Mouse (Mus musculus) MEL (cell line): ENCODE measurements at regions not wholly inside any gene's neighbourhood (a gene's known extent, or its start where the extent isn't known, plus 50 kb on each side); places are given as distances from the start of the nearest gene placed in this dataset.

Experiments used
- DNase-seq: peaks from one replicate; pipeline ENCODE4 v3.0.0; 2011; ENCODE audit warnings: low read depth, low spot score
- H3K27ac ChIP-seq: 2 replicates; pipeline ENCODE4 v1.5.1; 2012; ENCODE audit warnings: low read depth, mild to moderate bottlenecking, control low read depth, low read length, moderate library complexity; ENCODE audit not compliant: control insufficient read depth
- H3K27me3 ChIP-seq, 2 experiments: fragments of 150-350 bp in 1 of 2; sonication (generic) in 1 of 2; 2 replicates each; pipeline ENCODE4 v1.6.1; 2012; ENCODE audit warnings: low read length in 2 of 2, mild to moderate bottlenecking in 2 of 2, improper control_type of control experiment in 1 of 2, moderate library complexity in 1 of 2; ENCODE audit not compliant: insufficient read depth in 2 of 2, control insufficient read depth in 1 of 2
- H3K36me3 ChIP-seq, 2 experiments: 2 replicates each; pipeline ENCODE4 v1.6.1; 2012 to 2014; ENCODE audit warnings: low read length in 2 of 2, improper control_type of control experiment in 1 of 2, inconsistent platforms in 1 of 2, mild to moderate bottlenecking in 1 of 2; ENCODE audit not compliant: insufficient read depth in 2 of 2, control insufficient read depth in 1 of 2
- H3K4me1 ChIP-seq, 2 experiments: fragments of 150-350 bp in 1 of 2; sonication (generic) in 1 of 2; 2 replicates each; pipeline ENCODE4 v1.6.1; 2012; ENCODE audit warnings: low read length in 2 of 2, improper control_type of control experiment in 1 of 2, mild to moderate bottlenecking in 1 of 2; ENCODE audit not compliant: insufficient read depth in 2 of 2, control insufficient read depth in 1 of 2
- H3K4me3 ChIP-seq, 2 experiments: fragments of 150-350 bp in 1 of 2; sonication (generic) in 1 of 2; 2 replicates each; pipeline ENCODE4 v1.5.1; 2012; ENCODE audit warnings: low read depth in 2 of 2, low read length in 2 of 2, mild to moderate bottlenecking in 2 of 2, moderate library complexity in 2 of 2, control low read depth in 1 of 2, improper control_type of control experiment in 1 of 2; ENCODE audit not compliant: control insufficient read depth in 1 of 2, insufficient read depth in 1 of 2
- H3K79me2 ChIP-seq: 2 replicates; pipeline ENCODE4 v1.6.1; 2012; ENCODE audit warnings: mild to moderate bottlenecking, low read length, moderate library complexity; ENCODE audit not compliant: control insufficient read depth, poor library complexity, insufficient read depth
- H3K9ac ChIP-seq: 2 replicates; pipeline ENCODE4 v1.6.1; 2012; ENCODE audit warnings: low read depth, mild to moderate bottlenecking, control low read depth, low read length, moderate library complexity; ENCODE audit not compliant: control insufficient read depth, poor library complexity, severe bottlenecking
- H3K9me3 ChIP-seq: fragments of 150-350 bp; sonication (generic); replicated peaks from 2 replicates; pipeline ENCODE4 v1.6.1; 2012; ENCODE audit warnings: mild to moderate bottlenecking, low read length, improper control_type of control experiment, moderate library complexity; ENCODE audit not compliant: insufficient read depth
- BHLHE40 ChIP-seq: IDR thresholded peaks from 2 replicates; pipeline ENCODE4 v1.6.1; 2012; ENCODE audit warnings: low read depth, mild to moderate bottlenecking, inconsistent platforms, low read length, improper control_type of control experiment, borderline replicate concordance
- CHD1 ChIP-seq: IDR thresholded peaks from 2 replicates; pipeline ENCODE4 v1.6.1; 2012; ENCODE audit warnings: low read depth, mild to moderate bottlenecking, inconsistent platforms, low read length, improper control_type of control experiment
- CHD2 ChIP-seq: IDR thresholded peaks from 2 replicates; pipeline ENCODE4 v1.6.1; 2011; ENCODE audit warnings: low read length, improper control_type of control experiment
- CTCF ChIP-seq, 3 experiments: IDR thresholded peaks in 2 of 3; conservative IDR thresholded peaks in 1 of 3; 2 replicates each; pipeline ENCODE4 v1.5.1; 2011 to 2012; ENCODE audit warnings: low read length in 3 of 3, low read depth in 2 of 3, mild to moderate bottlenecking in 2 of 3, improper control_type of control experiment in 1 of 3, inconsistent platforms in 1 of 3, mixed read lengths in 1 of 3, moderate library complexity in 1 of 3; ENCODE audit not compliant: control insufficient read depth in 1 of 3, insufficient read depth in 1 of 3, poor library complexity in 1 of 3, severe bottlenecking in 1 of 3
- E2F4 ChIP-seq: IDR thresholded peaks from 2 replicates; pipeline ENCODE4 v1.6.1; 2011; ENCODE audit warnings: low read depth, low read length, improper control_type of control experiment, borderline replicate concordance
- ELF1 ChIP-seq: IDR thresholded peaks from 2 replicates; pipeline ENCODE4 v1.6.1; 2014; ENCODE audit warnings: low read depth, mild to moderate bottlenecking, inconsistent platforms, low read length, improper control_type of control experiment, moderate library complexity
- EP300 ChIP-seq, 2 experiments: IDR thresholded peaks; 2 replicates each; pipeline ENCODE4 v1.6.1; 2011; ENCODE audit warnings: improper control_type of control experiment in 2 of 2, low read length in 2 of 2, low read depth in 1 of 2, mild to moderate bottlenecking in 1 of 2
- ETS1 ChIP-seq: IDR thresholded peaks from 2 replicates; pipeline ENCODE4 v1.6.1; 2012; ENCODE audit warnings: low read depth, mild to moderate bottlenecking, inconsistent platforms, low read length, improper control_type of control experiment, moderate library complexity
- GABPA ChIP-seq: IDR thresholded peaks from 2 replicates; pipeline ENCODE4 v1.6.1; 2012; ENCODE audit warnings: low read depth, mild to moderate bottlenecking, inconsistent platforms, low read length, improper control_type of control experiment, moderate library complexity
- GATA1 ChIP-seq: IDR thresholded peaks from 2 replicates; pipeline ENCODE4 v1.6.1; 2011; ENCODE audit warnings: low read depth, low read length, improper control_type of control experiment
- HCFC1 ChIP-seq: IDR thresholded peaks from 2 replicates; pipeline ENCODE4 v1.6.1; 2012; ENCODE audit warnings: low read depth, mild to moderate bottlenecking, inconsistent platforms, low read length, improper control_type of control experiment, moderate library complexity
- JUND ChIP-seq: IDR thresholded peaks from 2 replicates; pipeline ENCODE4 v1.6.1; 2011; ENCODE audit warnings: low read depth, mild to moderate bottlenecking, improper control_type of control experiment, low read length
- KAT2A ChIP-seq: conservative IDR thresholded peaks from 2 replicates; pipeline ENCODE4 v1.6.1; 2012; ENCODE audit warnings: low read depth, low read length, improper control_type of control experiment, inconsistent platforms
- MAFK ChIP-seq: IDR thresholded peaks from 2 replicates; pipeline ENCODE4 v1.6.1; 2011; ENCODE audit warnings: low read depth, mild to moderate bottlenecking, low read length, improper control_type of control experiment, borderline replicate concordance
- MAX ChIP-seq: IDR thresholded peaks from 2 replicates; pipeline ENCODE4 v1.6.1; 2011; ENCODE audit warnings: low read length, improper control_type of control experiment
- MAZ ChIP-seq: IDR thresholded peaks from 2 replicates; pipeline ENCODE4 v1.6.1; 2012; ENCODE audit warnings: low read depth, mild to moderate bottlenecking, inconsistent platforms, low read length, improper control_type of control experiment
- MEF2A ChIP-seq: IDR thresholded peaks from 2 replicates; pipeline ENCODE4 v1.6.1; 2014; ENCODE audit warnings: low read depth, mild to moderate bottlenecking, inconsistent platforms, low read length, improper control_type of control experiment; ENCODE audit not compliant: poor library complexity, insufficient replicate concordance, severe bottlenecking; ENCODE audit errors: extremely low read depth
- MXI1 ChIP-seq: IDR thresholded peaks from 2 replicates; pipeline ENCODE4 v1.6.1; 2011; ENCODE audit warnings: mild to moderate bottlenecking, low read depth, low read length, improper control_type of control experiment
- MYC ChIP-seq: IDR thresholded peaks from 2 replicates; pipeline ENCODE4 v1.6.1; 2011; ENCODE audit warnings: low read depth, mild to moderate bottlenecking, low read length, improper control_type of control experiment, moderate library complexity
- NELFE ChIP-seq: IDR thresholded peaks from 2 replicates; pipeline ENCODE4 v1.6.1; 2011; ENCODE audit warnings: low read depth, low read length, improper control_type of control experiment
- POLR2AphosphoS2 ChIP-seq: IDR thresholded peaks from 2 replicates; pipeline ENCODE4 v1.6.1; 2011; ENCODE audit warnings: low read length, improper control_type of control experiment
- POLR2AphosphoS5 ChIP-seq: IDR thresholded peaks from 2 replicates; pipeline ENCODE4 v1.6.1; 2012; ENCODE audit warnings: low read depth, borderline replicate concordance, mild to moderate bottlenecking, inconsistent platforms, low read length, moderate library complexity, mixed read lengths
- RAD21 ChIP-seq: IDR thresholded peaks from 2 replicates; pipeline ENCODE4 v1.6.1; 2011; ENCODE audit warnings: mild to moderate bottlenecking, low read depth, low read length, improper control_type of control experiment
- RCOR1 ChIP-seq: IDR thresholded peaks from 2 replicates; pipeline ENCODE4 v1.6.1; 2012; ENCODE audit warnings: low read depth, mild to moderate bottlenecking, inconsistent platforms, low read length, improper control_type of control experiment
- SIN3A ChIP-seq: IDR thresholded peaks from 2 replicates; pipeline ENCODE4 v1.6.1; 2012; ENCODE audit warnings: low read length, improper control_type of control experiment, inconsistent platforms
- SMC3 ChIP-seq: IDR thresholded peaks from 2 replicates; pipeline ENCODE4 v1.6.1; 2011; ENCODE audit warnings: low read depth, low read length, improper control_type of control experiment
- TAL1 ChIP-seq: IDR thresholded peaks from 2 replicates; pipeline ENCODE4 v1.6.1; 2012; ENCODE audit warnings: mild to moderate bottlenecking, inconsistent platforms, low read length, moderate library complexity, mixed read lengths
- TBP ChIP-seq: IDR thresholded peaks from 2 replicates; pipeline ENCODE4 v1.8.0; 2011; ENCODE audit warnings: low read depth, low read length, improper control_type of control experiment
- UBTF ChIP-seq: IDR thresholded peaks from 2 replicates; pipeline ENCODE4 v1.6.1; 2012; ENCODE audit warnings: low read depth, mild to moderate bottlenecking, inconsistent platforms, low read length, improper control_type of control experiment, moderate library complexity, borderline replicate concordance; ENCODE audit not compliant: insufficient read depth
- USF2 ChIP-seq, 2 experiments: IDR thresholded peaks; 2 replicates each; pipeline ENCODE4 v1.6.1; 2011 to 2012; ENCODE audit warnings: improper control_type of control experiment in 2 of 2, low read length in 2 of 2, borderline replicate concordance in 1 of 2, inconsistent platforms in 1 of 2, low read depth in 1 of 2, mild to moderate bottlenecking in 1 of 2; ENCODE audit not compliant: insufficient read depth in 1 of 2
- ZC3H11A ChIP-seq: IDR thresholded peaks from 2 replicates; pipeline ENCODE4 v1.6.1; 2012; ENCODE audit warnings: low read depth, mild to moderate bottlenecking, inconsistent platforms, low read length, improper control_type of control experiment
- ZKSCAN1 ChIP-seq: IDR thresholded peaks from 2 replicates; pipeline ENCODE4 v1.6.1; 2012; ENCODE audit warnings: low read depth, mild to moderate bottlenecking, inconsistent platforms, low read length, improper control_type of control experiment, moderate library complexity
- ZMIZ1 ChIP-seq: IDR thresholded peaks from 2 replicates; pipeline ENCODE4 v1.6.1; 2012; ENCODE audit warnings: low read depth, mild to moderate bottlenecking, inconsistent platforms, low read length, improper control_type of control experiment, moderate library complexity
- ZNF384 ChIP-seq: IDR thresholded peaks from 2 replicates; pipeline ENCODE4 v1.6.1; 2012; ENCODE audit warnings: low read depth, mild to moderate bottlenecking, inconsistent platforms, low read length, improper control_type of control experiment

GRCm38 (mm10) chrX:142574022-142574421, 107.2 kb upstream of the Tmem164 start:
- H3K9me3 ChIP-seq: no peaks in the 10 kb centered on the region
- H3K36me3 ChIP-seq: peaks cover 0 to 55% of the 10 kb centered on the region in 2 experiments; a peak in 2 of 4 replicates
- no peak overlapping the region for H3K9ac ChIP-seq
- no peaks in the 10 kb centered on the region; the same call in 1 of the 2 replicates for H3K79me2 ChIP-seq
- no peak overlapping the region for H3K4me3 ChIP-seq
- H3K4me1 ChIP-seq: peaks cover 36 to 40% of the 10 kb centered on the region in 2 experiments
- TF ChIP-seq TAL1 (no peak), CHD1 (no peak), TBP (no peak), MAFK (no peak), CTCF (IDR thresholded peaks at IDR 0.05 in 2 of 3, conservative IDR thresholded peaks at IDR 0.05 in 1 of 3; ENCODE audit: control insufficient read depth in 1 of 3, insufficient read depth in 1 of 3, low read depth in 2 of 3, low read length in 3 of 3, poor library complexity in 1 of 3, severe bottlenecking in 1 of 3) (peak in 1 of 3 experiments; percentile 45; a peak in 2 of 6 replicates), E2F4 (no peak), ZNF384 (peak; percentile 45; the same call in 1 of the 2 replicates), MAZ (no peak), GABPA (no peak), MXI1 (no peak), POLR2AphosphoS2 (no peak), CHD2 (no peak), HCFC1 (no peak), UBTF (no peak), EP300 (IDR thresholded peaks at IDR 0.05; ENCODE audit: low read depth in 1 of 2, low read length in 2 of 2) (no peak), ELF1 (no peak), NELFE (no peak), POLR2AphosphoS5 (no peak), MYC (no peak), ZMIZ1 (no peak), MEF2A (no peak), ZKSCAN1 (no peak), MAX (no peak), KAT2A (no peak), SIN3A (no peak), ZC3H11A (no peak), GATA1 (no peak), RCOR1 (no peak), USF2 (IDR thresholded peaks at IDR 0.05; ENCODE audit: borderline replicate concordance in 1 of 2, insufficient read depth in 1 of 2, low read depth in 1 of 2, low read length in 2 of 2) (no peak), JUND (no peak), SMC3 (peak; percentile 34), BHLHE40 (no peak), ETS1 (peak; percentile 55; the same call in 1 of the 2 replicates), RAD21 (peak; percentile 42)
- H3K27ac ChIP-seq: peak overlapping the region; percentile 97
- peak; percentile 52 for DNase-seq
- no peaks in the 10 kb centered on the region for H3K27me3 ChIP-seq
